In genomic region chr10:44785386-44785785, GRCm38 (mm10) we compare ENCODE assay signal across 35 mouse cellular contexts.
DNase-seq lines count a peak whose midpoint lies in the region; ATAC-seq and TF ChIP-seq lines count a peak whose summit lies in the region.
"Had no signal": no experiment of that assay in that cellular context is flagged by ENCODE, and none has a peak within 500 bp of the region (broad histone marks: within the 10 kb centered on the region; RNA-seq: fewer than 3 reads in every experiment).

No protein-coding gene starts in this region.

- no peaks in the 10 kb centered on the region for H3K27me3 ChIP-seq in midbrain, embryonic 13.5 days
- H3K27me3 ChIP-seq in midbrain, embryonic 14.5 days (ENCODE audit: control insufficient read depth, insufficient read depth, low read length), result no peaks in the 10 kb centered on the region
- no peaks in the 10 kb centered on the region for H3K27me3 ChIP-seq in embryonic facial prominence, embryonic 14.5 days (replicated peaks; ENCODE audit: control insufficient read depth, insufficient read depth, low read length)
- H3K27me3 ChIP-seq in midbrain, embryonic 11.5 days (ENCODE audit: control insufficient read depth, insufficient read depth, low read length), result no peaks in the 10 kb centered on the region
- H3K27me3 ChIP-seq in cerebellum, adult 2 months (ENCODE audit: control insufficient read depth, insufficient read depth, low read length), result no peaks in the 10 kb centered on the region
- H3K27me3 ChIP-seq: embryonic facial prominence, embryonic 12.5 days; hindbrain, embryonic 12.5 days; intestine, embryonic 15.5 days; liver, embryonic 13.5 days; megakaryocyte, embryonic 14.5 days; midbrain, embryonic 15.5 days; neural tube, embryonic 15.5 days had no signal

- H3K9me3 ChIP-seq in midbrain, embryonic 13.5 days, result no peaks in the 10 kb centered on the region
- H3K9me3 ChIP-seq in midbrain, embryonic 14.5 days (ENCODE audit: control insufficient read depth, low read length), result no peaks in the 10 kb centered on the region
- H3K9me3 ChIP-seq in embryonic facial prominence, embryonic 14.5 days (ENCODE audit: control insufficient read depth, low read length), result 0 out of 2 replicates have a peak, but pooled peaks cover 4% of the 10 kb centered on the region
- no peaks in the 10 kb centered on the region for H3K9me3 ChIP-seq in midbrain, embryonic 11.5 days (ENCODE audit: control insufficient read depth, low read length)
- H3K9me3 ChIP-seq: embryonic facial prominence, embryonic 12.5 days; G1E; hindbrain, embryonic 12.5 days; intestine, embryonic 15.5 days; liver, embryonic 13.5 days; midbrain, embryonic 15.5 days; neural tube, embryonic 15.5 days had no signal

- no peaks in the 10 kb centered on the region for H3K36me3 ChIP-seq in midbrain, embryonic 13.5 days
- no peaks in the 10 kb centered on the region for H3K36me3 ChIP-seq in midbrain, embryonic 14.5 days (ENCODE audit: control insufficient read depth, insufficient read depth, low read length)
- no peaks in the 10 kb centered on the region for H3K36me3 ChIP-seq in embryonic facial prominence, embryonic 14.5 days (ENCODE audit: control insufficient read depth, insufficient read depth, low read length)
- no peaks in the 10 kb centered on the region for H3K36me3 ChIP-seq in midbrain, embryonic 11.5 days (ENCODE audit: control insufficient read depth, insufficient read depth, low read length)
- H3K36me3 ChIP-seq: embryonic facial prominence, embryonic 12.5 days; G1E; hindbrain, embryonic 12.5 days; intestine, embryonic 15.5 days; liver, embryonic 13.5 days; midbrain, embryonic 15.5 days; neural tube, embryonic 15.5 days had no signal

- no peak overlapping the region for H3K27ac ChIP-seq in midbrain, embryonic 13.5 days
- H3K27ac ChIP-seq in midbrain, embryonic 14.5 days (replicated peaks; ENCODE audit: low read depth, low read length), result no peak overlapping the region
- no peak overlapping the region for H3K27ac ChIP-seq in embryonic facial prominence, embryonic 14.5 days (replicated peaks; ENCODE audit: low read depth, low read length)
- H3K27ac ChIP-seq in midbrain, embryonic 11.5 days (ENCODE audit: low read depth, low read length), result no peak overlapping the region
- H3K27ac ChIP-seq in cerebellum, adult 2 months (ENCODE audit: insufficient read depth, low read length), result no peak overlapping the region
- H3K27ac ChIP-seq: embryonic facial prominence, embryonic 12.5 days; hindbrain, embryonic 12.5 days; hindbrain, postnatal 0 days; intestine, embryonic 15.5 days; liver, embryonic 13.5 days; midbrain, embryonic 15.5 days; neural tube, embryonic 15.5 days; stomach, postnatal 0 days had no signal

- peak; percentile 4 for DNase-seq in embryo, embryonic 10.5 days (ENCODE audit: low spot score)
- no peak for DNase-seq in embryo, embryonic 10 days (ENCODE audit: low spot score)
- DNase-seq in midbrain, embryonic 14.5 days, result no peak
- peak; percentile 70 for DNase-seq in embryonic facial prominence, embryonic 14.5 days (ENCODE audit: low spot score)
- no peak for DNase-seq in midbrain, embryonic 11.5 days (ENCODE audit: low spot score, missing footprints)
- no peak for DNase-seq in cerebellum, adult 11 months
- DNase-seq in cerebellum, adult 2 months, result no peak
- DNase-seq: adrenal gland, postnatal 10 days; cerebellum, adult 9-10 months; cerebellum, postnatal 36 days; gastrocnemius, postnatal 14 days; heart, postnatal 36 days; kidney, adult 8-10 months; kidney, postnatal 10 days; layer of hippocampus, postnatal 36 days; left cerebral cortex, postnatal 4 days; liver, embryonic 13.5 days; lung, adult 18-20 months; lung, postnatal 4 days; right cerebral cortex, postnatal 4 days; thymus, adult 2 months; thymus, postnatal 36 days had no signal

- TF ChIP-seq CTCF in cerebellum, adult 2 months (IDR thresholded peaks at IDR 0.05; ENCODE audit: borderline replicate concordance, insufficient read depth, low read depth, low read length), result no peak

- H3K4me2 ChIP-seq in midbrain, embryonic 13.5 days (replicated peaks), result no peak overlapping the region
- H3K4me2 ChIP-seq in midbrain, embryonic 14.5 days (ENCODE audit: low read length), result no peak overlapping the region
- H3K4me2 ChIP-seq in embryonic facial prominence, embryonic 14.5 days (ENCODE audit: low read depth, low read length), result no peak overlapping the region
- no peak overlapping the region for H3K4me2 ChIP-seq in midbrain, embryonic 11.5 days
- H3K4me2 ChIP-seq: embryonic facial prominence, embryonic 12.5 days; heart, embryonic 11.5 days; hindbrain, embryonic 12.5 days; intestine, embryonic 15.5 days; liver, embryonic 13.5 days; midbrain, embryonic 15.5 days; neural tube, embryonic 15.5 days had no signal

- 57% methylated on average over 6 of the region's 6 CpGs for WGBS in midbrain, embryonic 13.5 days
- 48% methylated on average over 6 of the region's 6 CpGs for WGBS in midbrain, embryonic 14.5 days
- WGBS in embryonic facial prominence, embryonic 14.5 days, result 31% methylated on average over 6 of the region's 6 CpGs
- WGBS in midbrain, embryonic 11.5 days, result 76% methylated on average over 6 of the region's 6 CpGs
- WGBS in cerebellum, adult 2 months, result 40% methylated on average over 6 of the region's 6 CpGs

- TF ChIP-seq POLR2A in cerebellum, adult 2 months (IDR thresholded peaks at IDR 0.05; ENCODE audit: borderline replicate concordance, insufficient read depth, low read length), result no peak

- no peak overlapping the region for H3K4me3 ChIP-seq in midbrain, embryonic 13.5 days (replicated peaks)
- H3K4me3 ChIP-seq in midbrain, embryonic 14.5 days (replicated peaks; ENCODE audit: low read depth, low read length), result no peak overlapping the region
- H3K4me3 ChIP-seq in embryonic facial prominence, embryonic 14.5 days (ENCODE audit: low read depth, low read length), result no peak overlapping the region
- H3K4me3 ChIP-seq in midbrain, embryonic 11.5 days (ENCODE audit: low read depth, low read length), result no peak overlapping the region
- H3K4me3 ChIP-seq in cerebellum, adult 2 months (replicated peaks; ENCODE audit: insufficient read depth, low read depth, low read length), result no peak overlapping the region
- H3K4me3 ChIP-seq: embryonic facial prominence, embryonic 12.5 days; hindbrain, embryonic 12.5 days; intestine, embryonic 15.5 days; liver, embryonic 13.5 days; megakaryocyte, embryonic 14.5 days; midbrain, embryonic 15.5 days; neural tube, embryonic 15.5 days had no signal

- no peaks in the 10 kb centered on the region for H3K4me1 ChIP-seq in midbrain, embryonic 13.5 days (replicated peaks)
- H3K4me1 ChIP-seq in midbrain, embryonic 14.5 days (ENCODE audit: control insufficient read depth, insufficient read depth, low read length), result no peaks in the 10 kb centered on the region
- no peaks in the 10 kb centered on the region; the same call in 1 of the 2 replicates for H3K4me1 ChIP-seq in embryonic facial prominence, embryonic 14.5 days (ENCODE audit: control insufficient read depth, insufficient read depth, low read length)
- no peaks in the 10 kb centered on the region for H3K4me1 ChIP-seq in midbrain, embryonic 11.5 days (ENCODE audit: control insufficient read depth, insufficient read depth, low read length)
- no peaks in the 10 kb centered on the region for H3K4me1 ChIP-seq in cerebellum, adult 2 months (ENCODE audit: control insufficient read depth, insufficient read depth, low read length)
- H3K4me1 ChIP-seq: embryonic facial prominence, embryonic 12.5 days; hindbrain, embryonic 12.5 days; intestine, embryonic 15.5 days; liver, embryonic 13.5 days; megakaryocyte, embryonic 14.5 days; midbrain, embryonic 15.5 days; neural tube, embryonic 15.5 days had no signal

- 0 out of 2 replicates have a peak, but pooled peaks have one; percentile 30 for ATAC-seq in midbrain, embryonic 13.5 days
- no peak for ATAC-seq in midbrain, embryonic 14.5 days (ENCODE audit: low FRiP score, low TSS enrichment)
- ATAC-seq in embryonic facial prominence, embryonic 14.5 days (ENCODE audit: low read depth), result peak; percentile 67
- no peak for ATAC-seq in midbrain, embryonic 11.5 days (ENCODE audit: low FRiP score)
- ATAC-seq: hindbrain, postnatal 0 days; intestine, embryonic 15.5 days; lung, postnatal 0 days; midbrain, embryonic 15.5 days; Patski had no signal

- H3K9ac ChIP-seq in midbrain, embryonic 13.5 days (replicated peaks), result no peak overlapping the region
- no peak overlapping the region for H3K9ac ChIP-seq in midbrain, embryonic 14.5 days (replicated peaks; ENCODE audit: low read length)
- no peak overlapping the region for H3K9ac ChIP-seq in embryonic facial prominence, embryonic 14.5 days (ENCODE audit: low read depth, low read length)
- no peak overlapping the region for H3K9ac ChIP-seq in midbrain, embryonic 11.5 days (ENCODE audit: low read length)
- H3K9ac ChIP-seq: embryonic facial prominence, embryonic 12.5 days; hindbrain, embryonic 12.5 days; intestine, embryonic 15.5 days; liver, embryonic 13.5 days; midbrain, embryonic 15.5 days; neural tube, embryonic 15.5 days had no signal

Comparison
In these comparisons a context has a peak if more than half of its experiments do, and no peak if none do; other contexts are left out.
1. DNase-seq: peak in embryo, embryonic 10.5 days (single experiment) and embryonic facial prominence, embryonic 14.5 days (single experiment); none in embryo, embryonic 10 days (single experiment), midbrain, embryonic 14.5 days (single experiment), midbrain, embryonic 11.5 days (single experiment), cerebellum, adult 11 months (single experiment) and cerebellum, adult 2 months (0 of 2).
2. ATAC-seq: peak in midbrain, embryonic 13.5 days (single experiment) and embryonic facial prominence, embryonic 14.5 days (single experiment); none in midbrain, embryonic 14.5 days (single experiment) and midbrain, embryonic 11.5 days (single experiment).